Mouse (Mus musculus): ENCODE measurements at regions not wholly inside any gene's neighbourhood (a gene's known extent, or its start where the extent isn't known, plus 50 kb on each side); places are given as distances from the start of the nearest gene placed in this dataset. TPM values are rescaled to one million over a fixed set of nuclear protein-coding genes. Genes with fewer than 3 reads are reported as not detected.

DNA sequence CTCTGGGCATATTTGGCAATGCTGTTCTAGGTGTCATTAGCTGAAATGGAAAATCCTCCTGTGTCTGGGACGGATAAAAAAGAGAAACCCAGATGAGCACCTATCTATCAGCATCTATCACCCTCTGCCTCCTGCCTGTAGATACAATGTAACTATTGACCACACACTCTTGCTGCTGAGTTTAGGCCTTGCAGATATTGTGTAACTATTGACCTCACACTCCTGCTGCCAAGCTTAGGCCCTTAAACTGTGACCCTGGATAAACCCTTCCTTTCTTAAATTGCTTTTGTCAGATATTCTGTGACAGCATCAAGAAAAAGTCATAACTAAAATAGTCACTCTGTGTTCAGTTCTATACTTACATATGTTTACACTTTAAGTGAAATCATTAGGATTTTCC is 81.9 kb upstream of the Nrp1 start:
- Histone ChIP-seq H3K9ac (replicated peaks) (no peak overlapping the region), H3K27ac (replicated peaks) (no peak overlapping the region), H3K4me2 (replicated peaks) (no peak overlapping the region), H3K9me3 (no peaks in the 10 kb centered on the region), H3K36me3 (no peaks in the 10 kb centered on the region), H3K4me3 (no peak overlapping the region), H3K4me1 (0 out of 2 replicates have a peak, but pooled peaks cover 7% of the 10 kb centered on the region), H3K27me3 (no peaks in the 10 kb centered on the region; the same call in 1 of the 2 replicates)
- 97% methylated on average over 1 of the region's 1 CpGs for whole genome bisulfite sequencing
- ATAC-seq (ENCODE audit: low FRiP score, low read depth): no peak

DNA sequence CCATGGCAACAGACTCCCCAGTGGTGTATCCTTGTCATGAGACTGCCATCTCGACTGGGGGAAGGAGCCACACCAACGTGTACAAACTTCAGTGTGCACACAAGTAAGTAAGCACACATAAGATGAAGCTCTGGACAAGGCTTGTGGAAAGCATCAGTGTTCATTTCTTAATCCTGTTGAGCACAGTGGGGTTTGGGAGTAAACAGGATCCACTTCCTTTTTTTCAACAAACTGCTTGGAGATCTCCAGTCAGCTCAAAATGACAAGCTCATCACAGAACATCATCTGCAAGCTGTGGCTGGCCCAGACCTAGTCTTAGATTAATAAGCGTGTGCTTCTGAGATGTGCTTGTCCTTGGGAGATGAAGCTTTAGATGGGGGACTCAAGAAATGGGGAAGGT is 75.6 kb upstream of the Nrp1 start:
- Histone ChIP-seq H3K27me3 (no peaks in the 10 kb centered on the region; the same call in 1 of the 2 replicates), H3K4me3 (no peak overlapping the region), H3K9ac (replicated peaks) (no peak overlapping the region), H3K36me3 (no peaks in the 10 kb centered on the region), H3K4me1 (no peaks in the 10 kb centered on the region), H3K9me3 (no peaks in the 10 kb centered on the region), H3K27ac (replicated peaks) (no peak overlapping the region), H3K4me2 (replicated peaks) (no peak overlapping the region)
- ATAC-seq (ENCODE audit: low FRiP score, low read depth): no peak
- WGBS: 83% methylated on average over 3 of the region's 3 CpGs

- Histone ChIP-seq H3K27me3 (no peaks in the 10 kb centered on the region; the same call in 1 of the 2 replicates), H3K4me2 (replicated peaks) (no peak overlapping the region), H3K9ac (replicated peaks) (no peak overlapping the region), H3K4me1 (no peaks in the 10 kb centered on the region), H3K4me3 (no peak overlapping the region), H3K27ac (replicated peaks) (no peak overlapping the region), H3K9me3 (no peaks in the 10 kb centered on the region), H3K36me3 (no peaks in the 10 kb centered on the region)
- 86% methylated on average over 2 of the region's 2 CpGs for WGBS
- no peak for ATAC-seq (ENCODE audit: low FRiP score, low read depth)
Measured at GRCm38 (mm10) chr8:128283365-128283764, 75.0 kb upstream of the Nrp1 start.

GRCm38 (mm10) chr8:128284816-128285215 is 73.6 kb upstream of the Nrp1 start:
- H3K4me2 ChIP-seq (replicated peaks): no peak overlapping the region
- H3K4me3 ChIP-seq: no peak overlapping the region
- H3K9me3 ChIP-seq: no peaks in the 10 kb centered on the region
- 74% methylated on average over 3 of the region's 3 CpGs for WGBS
- H3K9ac ChIP-seq (replicated peaks): no peak overlapping the region
- no peaks in the 10 kb centered on the region for H3K36me3 ChIP-seq
- no peaks in the 10 kb centered on the region for H3K4me1 ChIP-seq
- no peak overlapping the region for H3K27ac ChIP-seq (replicated peaks)
- no peaks in the 10 kb centered on the region for H3K27me3 ChIP-seq
- ATAC-seq (ENCODE audit: low FRiP score, low read depth): no peak

- H3K4me3 ChIP-seq: no peak overlapping the region
- H3K4me2 ChIP-seq (replicated peaks): no peak overlapping the region
- no peak overlapping the region for H3K9ac ChIP-seq (replicated peaks)
- H3K27me3 ChIP-seq: no peaks in the 10 kb centered on the region
- WGBS: 84% methylated on average over 4 of the region's 4 CpGs
- H3K27ac ChIP-seq (replicated peaks): no peak overlapping the region
- no peak for ATAC-seq (ENCODE audit: low FRiP score, low read depth)
- no peaks in the 10 kb centered on the region for H3K9me3 ChIP-seq
- no peaks in the 10 kb centered on the region for H3K4me1 ChIP-seq
- no peaks in the 10 kb centered on the region for H3K36me3 ChIP-seq
Measured at GRCm38 (mm10) chr8:128290076-128290475, 68.3 kb upstream of the Nrp1 start.

GRCm38 (mm10) chr8:128292394-128292793 is 66.0 kb upstream of the Nrp1 start:
- WGBS: 92% methylated on average over 6 of the region's 6 CpGs
- no peak for ATAC-seq (ENCODE audit: low FRiP score, low read depth)

DNA sequence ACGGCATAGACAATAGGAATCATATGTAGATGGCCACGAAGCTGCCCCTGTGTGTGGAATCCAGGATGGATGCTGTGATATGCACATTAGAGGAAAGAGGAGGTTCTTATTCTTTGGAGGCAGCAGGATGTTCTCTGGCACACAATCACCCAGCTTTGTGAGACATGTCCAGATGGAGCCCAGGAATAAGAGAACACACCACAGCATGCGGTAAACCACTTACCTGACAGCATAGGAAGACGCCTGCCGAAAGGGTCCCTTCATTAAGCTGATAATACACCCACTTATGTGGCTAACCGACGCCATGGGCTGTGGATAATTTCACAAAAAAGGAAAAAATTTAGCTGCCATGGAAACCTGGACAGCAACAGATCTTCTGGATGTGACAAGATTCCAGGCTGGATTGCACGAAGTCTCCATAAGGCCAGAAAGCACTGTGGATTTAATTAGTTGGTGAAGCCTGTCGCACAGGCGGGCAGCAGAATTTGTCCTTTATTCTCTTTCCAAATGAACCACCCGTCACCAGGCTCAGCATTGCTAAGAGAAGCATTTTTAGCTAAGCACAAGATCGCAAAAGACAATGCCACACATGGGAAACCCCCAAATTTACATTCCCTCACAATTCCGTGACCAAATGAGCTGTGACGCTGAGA is 61.5 kb upstream of the Nrp1 start:
- 73% methylated on average over 14 of the region's 14 CpGs for WGBS
- no peaks in the 10 kb centered on the region for H3K9me3 ChIP-seq
- no peak overlapping the region for H3K4me3 ChIP-seq
- H3K4me2 ChIP-seq (replicated peaks): no peak overlapping the region
- peak; percentile 34; the same call in 1 of the 2 replicates for ATAC-seq (ENCODE audit: low FRiP score, low read depth)
- H3K27ac ChIP-seq (replicated peaks): no peak overlapping the region
- no peaks in the 10 kb centered on the region for H3K27me3 ChIP-seq
- no peaks in the 10 kb centered on the region for H3K36me3 ChIP-seq
- no peaks in the 10 kb centered on the region for H3K4me1 ChIP-seq
- H3K9ac ChIP-seq (replicated peaks): no peak overlapping the region

More at GRCm38 (mm10) chr8:128292394-128292793, 66.0 kb upstream of the Nrp1 start:
- no peak overlapping the region for H3K27ac ChIP-seq (replicated peaks)
- H3K4me2 ChIP-seq (replicated peaks): no peak overlapping the region
- no peaks in the 10 kb centered on the region for H3K9me3 ChIP-seq
- no peak overlapping the region for H3K9ac ChIP-seq (replicated peaks)
- H3K27me3 ChIP-seq: no peaks in the 10 kb centered on the region
- H3K4me1 ChIP-seq: no peaks in the 10 kb centered on the region
- H3K4me3 ChIP-seq: no peak overlapping the region
- no peaks in the 10 kb centered on the region for H3K36me3 ChIP-seq

DNA sequence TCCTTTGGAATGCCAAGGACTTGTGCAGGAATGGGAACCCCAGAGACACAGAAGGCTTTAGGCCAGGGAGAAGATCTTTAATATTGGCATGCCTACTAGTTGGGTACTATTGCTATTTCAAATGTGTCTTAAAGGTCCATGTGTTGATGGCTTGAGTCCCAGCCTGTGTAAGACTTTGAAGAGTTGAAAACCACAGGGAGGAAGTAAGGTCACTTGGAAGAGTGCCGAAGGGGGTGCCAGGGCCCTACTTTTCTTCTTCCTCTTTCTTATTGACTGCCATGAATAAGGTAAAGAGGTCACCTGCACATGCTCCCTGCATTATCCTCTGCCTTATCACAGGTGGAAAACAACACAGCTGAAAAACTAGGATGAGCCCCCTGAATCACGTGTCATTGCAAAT is 56.1 kb upstream of the Nrp1 start:
- ATAC-seq (ENCODE audit: low FRiP score, low read depth): no peak
- Histone ChIP-seq H3K4me3 (no peak overlapping the region), H3K4me1 (no peaks in the 10 kb centered on the region), H3K27ac (replicated peaks) (no peak overlapping the region), H3K36me3 (no peaks in the 10 kb centered on the region), H3K9ac (replicated peaks) (no peak overlapping the region), H3K4me2 (replicated peaks) (no peak overlapping the region), H3K9me3 (no peaks in the 10 kb centered on the region), H3K27me3 (no peaks in the 10 kb centered on the region)
- 82% methylated on average over 2 of the region's 2 CpGs for WGBS

Small RNA genes in the stretch of these regions (microRNA-seq; reads per million reads assigned to microRNA genes)
- gene Mir21c: not detected

All from midbrain, embryonic 12.5 days (tissue).